Mouse (Mus musculus) ES-E14 (cell line): ENCODE data around the gene Ostc. TPM values are rescaled to one million over a fixed set of nuclear protein-coding genes. Genes with fewer than 3 reads are reported as not detected.

Source experiments
- DNase-seq: peaks from one replicate; pipeline ENCODE4 v3.0.0-alpha.2; 2013; ENCODE audit warnings: low read depth, low spot score
- H3K27ac ChIP-seq: 2 replicates; pipeline ENCODE4 v1.5.1; 2012; ENCODE audit warnings: low read depth, mild to moderate bottlenecking, low read length, moderate library complexity, mixed read lengths; ENCODE audit not compliant: poor library complexity, insufficient read depth, severe bottlenecking
- H3K36me3 ChIP-seq: 2 replicates; pipeline ENCODE4 v1.6.1; 2012; ENCODE audit warnings: mild to moderate bottlenecking, low read length, moderate library complexity, mixed read lengths; ENCODE audit not compliant: control insufficient read depth, poor library complexity, insufficient read depth, severe bottlenecking
- H3K4me1 ChIP-seq, 2 experiments: fragments of 150-350 bp in 1 of 2; sonication (generic) in 1 of 2; 2 replicates each; pipeline ENCODE4 v1.6.1; 2012; ENCODE audit warnings: low read length in 2 of 2, mild to moderate bottlenecking in 1 of 2, mixed read lengths in 1 of 2; ENCODE audit not compliant: control insufficient read depth in 2 of 2, insufficient read depth in 2 of 2, poor library complexity in 1 of 2
- H3K4me3 ChIP-seq, 2 experiments: fragments of 150-350 bp in 1 of 2; sonication (generic) in 1 of 2; 2 replicates each; pipeline ENCODE4 v1.5.1; 2012; ENCODE audit warnings: low read length in 2 of 2, low read depth in 1 of 2, mild to moderate bottlenecking in 1 of 2, mixed read lengths in 1 of 2; ENCODE audit not compliant: insufficient read depth in 1 of 2, poor library complexity in 1 of 2, severe bottlenecking in 1 of 2
- H3K9ac ChIP-seq: 2 replicates; pipeline ENCODE4 v1.6.1; 2012; ENCODE audit warnings: low read depth, mild to moderate bottlenecking, low read length, mixed read lengths; ENCODE audit not compliant: poor library complexity, insufficient read depth, severe bottlenecking
- H3K9me3 ChIP-seq: fragments of 150-350 bp; sonication (generic); 2 replicates; pipeline ENCODE4 v1.6.1; 2012; ENCODE audit warnings: low read depth, mild to moderate bottlenecking, low read length; ENCODE audit not compliant: control insufficient read depth, insufficient read depth
- CHD2 ChIP-seq: IDR thresholded peaks from 2 replicates; pipeline ENCODE4 v1.6.1; 2014; ENCODE audit warnings: mild to moderate bottlenecking, low read depth, low read length, inconsistent platforms
- HCFC1 ChIP-seq: IDR thresholded peaks from 2 replicates; pipeline ENCODE4 v1.6.1; 2012; ENCODE audit warnings: low read length, inconsistent platforms, borderline replicate concordance; ENCODE audit not compliant: insufficient read depth
- MAFK ChIP-seq: IDR thresholded peaks from 2 replicates; pipeline ENCODE4 v1.6.1; 2014; ENCODE audit warnings: mild to moderate bottlenecking, low read depth, low read length, inconsistent platforms; ENCODE audit not compliant: insufficient read depth
- ZC3H11A ChIP-seq: IDR thresholded peaks from 2 replicates; pipeline ENCODE4 v1.6.1; 2012; ENCODE audit warnings: low read depth, mild to moderate bottlenecking, inconsistent platforms, low read length, borderline replicate concordance
- ZNF384 ChIP-seq: IDR thresholded peaks from 2 replicates; pipeline ENCODE4 v1.6.1; 2012; ENCODE audit warnings: low read depth, low read length, inconsistent platforms
- in situ Hi-C, 2 experiments: fragments of 600-800 bp; cut with MboI; formaldehyde crosslinking; loops; one replicate each; pipeline ENCODE4 v1.15.1; 2025; ENCODE audit warnings: low sequenced_read_pairs in 2 of 2, inconsistent platforms in 1 of 2; ENCODE audit not compliant: unreplicated experiment in 2 of 2
- total RNA-seq: library from RNA; depleted of rRNA; stranded (reverse); fragments of 300-350 nt; gene quantifications from 2 replicates; pipeline ENCODE4 v1.2.3, GENCODE M21; 2012

The Ostc gene
- total RNA-seq, 1 experiment: 319 TPM

DNA sequence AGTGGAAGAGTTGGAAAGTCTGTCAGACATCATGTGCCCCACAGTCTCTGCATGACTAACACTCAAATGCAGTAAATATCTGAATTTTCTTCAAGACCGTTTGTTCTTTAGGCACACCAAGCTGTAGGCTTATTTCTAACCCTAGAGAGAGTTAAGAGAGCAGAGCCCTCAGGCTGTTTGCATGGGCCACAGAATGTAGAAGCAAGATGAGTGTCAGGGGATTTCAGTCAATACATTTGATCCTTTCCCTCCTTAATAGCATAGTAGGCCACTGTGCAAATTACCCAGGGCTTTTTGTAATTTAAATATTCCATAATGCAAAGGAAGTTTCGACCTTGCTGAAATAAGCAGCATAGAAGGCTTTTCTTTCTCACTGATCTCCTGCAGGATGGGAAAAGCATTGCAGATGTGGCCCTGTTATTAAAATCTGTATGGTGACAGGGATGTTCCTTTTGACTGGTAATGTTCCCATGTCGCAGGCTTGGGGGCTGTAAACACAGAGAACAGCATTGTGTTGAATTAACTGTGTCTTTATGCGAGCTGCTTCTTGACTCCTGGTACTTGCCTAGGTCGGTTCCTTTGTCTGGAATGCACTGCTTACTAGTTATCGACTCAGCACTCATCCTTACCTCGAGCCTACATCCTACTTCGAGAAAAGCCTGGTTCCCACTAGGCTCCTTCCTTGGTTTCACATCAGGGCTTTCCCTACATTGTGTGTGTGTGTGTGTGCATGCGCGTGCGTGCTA is 13.7 kb upstream of the Ostc start:
- no peak overlapping the region for H3K9ac ChIP-seq
- H3K27ac ChIP-seq: no peak overlapping the region
- DNase-seq: no peak
- in situ Hi-C loops: no loop called here
- no peaks in the 10 kb centered on the region for H3K4me1 ChIP-seq
- TF ChIP-seq ZC3H11A: no peak
- H3K4me3 ChIP-seq: no peak overlapping the region
- peaks cover 17% of the 10 kb centered on the region for H3K36me3 ChIP-seq
- H3K9me3 ChIP-seq: no peaks in the 10 kb centered on the region

DNA sequence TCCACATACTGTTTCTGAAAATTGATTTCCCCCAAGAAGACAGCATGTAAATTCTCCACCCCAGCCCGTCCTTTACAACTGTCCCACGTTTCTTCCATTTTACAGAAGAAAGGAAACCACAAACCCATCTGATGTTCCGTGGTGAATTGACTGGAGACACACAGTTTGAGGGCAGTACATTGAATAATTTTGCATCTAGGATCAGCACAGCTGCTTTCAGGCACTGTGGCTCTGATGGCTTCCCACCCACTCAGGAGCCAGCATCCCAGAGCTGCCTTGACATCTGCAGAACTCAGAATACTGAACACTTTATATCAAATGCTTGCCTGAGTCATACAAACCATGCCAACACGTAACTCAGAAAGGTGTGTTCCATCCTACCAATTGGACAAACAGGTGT is 11.0 kb upstream of the Ostc start:
- no peak overlapping the region for H3K4me3 ChIP-seq
- no peaks in the 10 kb centered on the region for H3K36me3 ChIP-seq
- no peaks in the 10 kb centered on the region for H3K9me3 ChIP-seq
- TF ChIP-seq ZC3H11A: no peak
- no peak for TF ChIP-seq MAFK
- TF ChIP-seq CHD2: no peak
- no peak for TF ChIP-seq ZNF384
- no peak for TF ChIP-seq HCFC1
- H3K27ac ChIP-seq: no peak overlapping the region
- no peak for DNase-seq
- no peak overlapping the region for H3K9ac ChIP-seq
- H3K4me1 ChIP-seq: no peaks in the 10 kb centered on the region
- in situ Hi-C loops: no loop called here

DNA sequence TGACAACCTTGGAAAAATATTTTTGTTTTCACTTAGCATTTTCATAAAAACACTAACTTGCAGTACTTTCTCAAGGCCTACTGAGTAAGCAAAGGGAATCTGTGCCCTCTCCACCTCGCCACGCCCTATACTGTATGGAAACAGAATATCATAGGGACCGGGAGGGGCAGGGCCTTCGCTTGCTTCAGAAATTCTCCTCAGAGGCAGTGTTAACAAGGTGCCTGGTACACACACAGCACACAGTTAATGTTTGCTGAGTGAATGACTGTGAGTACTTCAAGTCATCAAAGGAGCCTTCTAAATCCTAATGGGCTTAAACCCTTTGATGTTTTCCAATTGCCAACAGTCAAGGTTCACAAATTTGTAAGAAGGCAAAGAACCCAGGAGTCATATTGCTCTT is 9.6 kb upstream of the Ostc start:
- no peak for TF ChIP-seq ZC3H11A
- no peak for TF ChIP-seq HCFC1
- TF ChIP-seq CHD2: no peak
- no peak for TF ChIP-seq MAFK
- TF ChIP-seq ZNF384: no peak
- Histone ChIP-seq H3K27ac (no peak overlapping the region), H3K4me3 (no peak overlapping the region), H3K9ac (no peak overlapping the region), H3K36me3 (no peaks in the 10 kb centered on the region), H3K4me1 (no peaks in the 10 kb centered on the region), H3K9me3 (no peaks in the 10 kb centered on the region)
- no peak for DNase-seq
- in situ Hi-C loops: no loop called here

DNA sequence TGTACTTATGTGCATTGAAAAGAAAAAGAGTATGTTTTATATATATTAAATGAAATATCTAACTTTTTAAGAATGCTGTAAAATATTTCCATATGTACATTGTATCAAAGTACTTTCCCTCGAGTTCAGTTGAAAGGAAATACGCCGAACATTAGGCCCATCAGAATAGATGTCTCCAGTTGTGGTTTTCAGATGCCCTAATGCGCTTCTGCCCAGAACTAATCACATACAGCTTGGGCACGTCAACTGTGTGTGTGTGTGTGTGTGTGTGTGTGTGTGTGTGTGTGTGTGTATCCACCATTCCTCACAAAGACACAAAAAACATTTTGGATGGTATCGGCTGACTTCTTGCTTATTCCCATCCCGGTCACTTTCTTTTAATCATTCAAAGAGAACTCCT is 7.3 kb upstream of the Ostc start:
- Histone ChIP-seq H3K4me3 (no peak overlapping the region), H3K27ac (no peak overlapping the region), H3K9me3 (no peaks in the 10 kb centered on the region), H3K9ac (no peak overlapping the region), H3K4me1 (no peaks in the 10 kb centered on the region), H3K36me3 (no peaks in the 10 kb centered on the region)
- DNase-seq: no peak
- in situ Hi-C loops: no loop called here
- TF ChIP-seq ZNF384 (no peak), HCFC1 (no peak), CHD2 (no peak), ZC3H11A (no peak), MAFK (no peak)
